Mouse (Mus musculus): Measurements from ENCODE around the gene Olfr1340. TPM values are rescaled to one million over a fixed set of nuclear protein-coding genes. Genes with fewer than 3 reads are reported as not detected.

Gene Olfr1340
- polyA plus RNA-seq, 1 experiment from 2014 or later: not detected

DNA sequence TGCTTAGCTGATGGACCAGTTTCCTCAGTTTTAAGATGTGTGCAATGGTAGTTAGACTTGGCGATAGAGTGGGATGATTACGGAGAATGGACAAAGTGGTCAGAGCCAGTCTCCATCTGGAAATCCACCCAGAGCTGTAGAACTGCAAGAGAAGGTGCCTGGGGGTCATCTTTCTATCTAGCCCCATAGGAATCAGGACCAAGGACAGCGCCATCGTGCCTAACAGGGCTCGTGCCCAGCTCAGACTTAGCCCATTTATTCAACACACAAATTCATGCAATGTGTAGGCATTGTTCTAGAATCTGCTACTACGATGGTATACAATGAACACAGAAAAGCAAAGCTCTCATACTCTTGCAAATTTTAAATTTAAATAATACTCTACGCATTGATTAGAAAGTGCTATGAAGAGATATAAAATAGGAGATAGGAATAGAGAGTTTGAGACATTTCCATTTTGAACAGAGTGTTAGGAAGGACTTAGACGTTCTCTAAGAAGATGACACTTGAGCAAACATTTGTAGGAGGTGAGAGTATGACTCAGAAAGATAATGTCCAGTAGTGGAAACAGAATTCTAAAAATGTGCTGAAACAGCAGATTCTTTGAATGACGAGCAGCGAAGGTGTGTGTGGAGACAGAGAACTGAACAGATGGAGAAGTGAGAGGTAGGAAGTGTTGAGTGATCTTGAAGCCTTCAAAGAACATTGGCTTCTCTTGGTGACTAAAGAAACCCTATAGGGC lies 2.0 kb downstream of the Olfr1340 start:
- Histone ChIP-seq H3K4me1 (ENCODE audit: control insufficient read depth in 2 of 2, insufficient read depth in 2 of 2, low read length in 2 of 2) (no peaks in the 10 kb centered on the region), H3K9ac (ENCODE audit: low read length) (no peak overlapping the region), H3K27me3 (ENCODE audit: control insufficient read depth, insufficient read depth, low read length) (no peaks in the 10 kb centered on the region), H3K36me3 (ENCODE audit: control insufficient read depth, insufficient read depth, low read length) (no peaks in the 10 kb centered on the region), H3K27ac (replicated peaks in 1 of 2; ENCODE audit: control insufficient read depth in 1 of 2, insufficient read depth in 1 of 2, low read depth in 2 of 2, low read length in 2 of 2) (no peak overlapping the region), H3K9me3 (ENCODE audit: control insufficient read depth, low read length) (no peaks in the 10 kb centered on the region), H3K4me2 (ENCODE audit: low read length) (no peak overlapping the region), H3K4me3 (ENCODE audit: control insufficient read depth in 1 of 2, insufficient read depth in 1 of 2, low read depth in 1 of 2, low read length in 2 of 2) (no peak overlapping the region)
- WGBS: 46% methylated on average over 10 of the region's 10 CpGs
- ATAC-seq (ENCODE audit: insufficient number of reproducible peaks, insufficient read depth, low FRiP score, low read depth): no peak

DNA sequence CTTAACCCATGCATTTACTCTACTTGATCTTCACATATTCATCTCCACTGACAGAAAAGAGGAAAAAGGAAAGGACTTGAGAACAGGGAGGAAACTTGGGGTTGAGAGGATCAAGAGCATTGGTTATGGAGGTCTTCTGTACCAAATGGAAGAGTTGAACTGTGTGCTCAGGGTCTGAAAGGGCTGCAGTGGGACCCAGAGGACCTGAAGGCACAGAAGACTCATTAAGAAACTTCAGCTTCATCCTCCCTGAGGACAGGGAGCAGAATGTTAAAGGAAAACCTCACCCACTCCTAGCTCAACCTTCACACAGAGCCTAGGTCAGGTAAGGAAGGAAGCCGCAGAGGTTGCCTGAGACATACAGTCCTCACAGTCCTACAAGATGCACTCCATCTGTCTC lies 11.9 kb downstream of the Olfr1340 start, which contains the start of gene Olfr1339:
Gene Olfr1339, plus strand, starts transcription at position 301 of the 400 bp plus-strand sequence.
- Histone ChIP-seq H3K9me3 (ENCODE audit: control insufficient read depth, low read length) (0 out of 2 replicates have a peak, but pooled peaks cover 3% of the 10 kb centered on the region), H3K9ac (ENCODE audit: low read length) (no peak within 1 kb of the TSS), H3K4me3 (ENCODE audit: control insufficient read depth in 1 of 2, insufficient read depth in 1 of 2, low read depth in 1 of 2, low read length in 2 of 2) (no peak within 1 kb of the TSS), H3K27ac (replicated peaks in 1 of 2; ENCODE audit: control insufficient read depth in 1 of 2, insufficient read depth in 1 of 2, low read depth in 2 of 2, low read length in 2 of 2) (no peak within 1 kb of the TSS), H3K27me3 (ENCODE audit: control insufficient read depth, insufficient read depth, low read length) (no peaks in the 10 kb centered on the region), H3K4me1 (ENCODE audit: control insufficient read depth in 2 of 2, insufficient read depth in 2 of 2, low read length in 2 of 2) (no peaks in the 10 kb centered on the region), H3K36me3 (ENCODE audit: control insufficient read depth, insufficient read depth, low read length) (no peaks in the 10 kb centered on the region), H3K4me2 (ENCODE audit: low read length) (no peak within 1 kb of the TSS)
- ATAC-seq (ENCODE audit: insufficient number of reproducible peaks, insufficient read depth, low FRiP score, low read depth): no peak
- 91% methylated on average over 1 of the region's 1 CpGs for WGBS

DNA sequence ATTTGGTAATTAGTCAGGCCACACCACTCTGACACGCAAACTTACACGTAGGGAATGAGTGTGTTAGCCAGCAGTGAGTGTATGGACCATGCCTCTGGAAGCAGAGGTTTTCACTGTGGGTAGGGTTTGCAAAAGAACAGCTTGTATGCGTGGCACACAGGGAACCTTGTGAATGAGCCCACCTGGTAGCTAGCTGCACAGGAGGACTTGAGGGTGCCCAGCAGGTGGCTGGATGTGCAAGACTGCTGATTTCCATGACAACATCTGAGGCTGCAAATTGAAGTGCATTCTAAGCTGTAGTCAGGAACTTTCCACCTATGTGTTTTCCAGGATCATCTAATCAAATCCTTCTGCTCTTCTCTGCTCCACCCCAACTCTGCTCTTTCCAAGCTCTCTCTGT lies 19.6 kb downstream of the Olfr1340 start:
- Histone ChIP-seq H3K27me3 (ENCODE audit: control insufficient read depth, insufficient read depth, low read length) (peaks cover 22% of the 10 kb centered on the region), H3K4me3 (ENCODE audit: control insufficient read depth in 1 of 2, insufficient read depth in 1 of 2, low read depth in 1 of 2, low read length in 2 of 2) (no peak overlapping the region), H3K4me1 (ENCODE audit: control insufficient read depth in 2 of 2, insufficient read depth in 2 of 2, low read length in 2 of 2) (no peaks in the 10 kb centered on the region), H3K9ac (ENCODE audit: low read length) (no peak overlapping the region), H3K27ac (replicated peaks in 1 of 2; ENCODE audit: control insufficient read depth in 1 of 2, insufficient read depth in 1 of 2, low read depth in 2 of 2, low read length in 2 of 2) (no peak overlapping the region), H3K36me3 (ENCODE audit: control insufficient read depth, insufficient read depth, low read length) (no peaks in the 10 kb centered on the region), H3K4me2 (ENCODE audit: low read length) (no peak overlapping the region), H3K9me3 (ENCODE audit: control insufficient read depth, low read length) (no peaks in the 10 kb centered on the region)
- 47% methylated on average over 3 of the region's 3 CpGs for WGBS
- no peak for ATAC-seq (ENCODE audit: insufficient number of reproducible peaks, insufficient read depth, low FRiP score, low read depth)

DNA sequence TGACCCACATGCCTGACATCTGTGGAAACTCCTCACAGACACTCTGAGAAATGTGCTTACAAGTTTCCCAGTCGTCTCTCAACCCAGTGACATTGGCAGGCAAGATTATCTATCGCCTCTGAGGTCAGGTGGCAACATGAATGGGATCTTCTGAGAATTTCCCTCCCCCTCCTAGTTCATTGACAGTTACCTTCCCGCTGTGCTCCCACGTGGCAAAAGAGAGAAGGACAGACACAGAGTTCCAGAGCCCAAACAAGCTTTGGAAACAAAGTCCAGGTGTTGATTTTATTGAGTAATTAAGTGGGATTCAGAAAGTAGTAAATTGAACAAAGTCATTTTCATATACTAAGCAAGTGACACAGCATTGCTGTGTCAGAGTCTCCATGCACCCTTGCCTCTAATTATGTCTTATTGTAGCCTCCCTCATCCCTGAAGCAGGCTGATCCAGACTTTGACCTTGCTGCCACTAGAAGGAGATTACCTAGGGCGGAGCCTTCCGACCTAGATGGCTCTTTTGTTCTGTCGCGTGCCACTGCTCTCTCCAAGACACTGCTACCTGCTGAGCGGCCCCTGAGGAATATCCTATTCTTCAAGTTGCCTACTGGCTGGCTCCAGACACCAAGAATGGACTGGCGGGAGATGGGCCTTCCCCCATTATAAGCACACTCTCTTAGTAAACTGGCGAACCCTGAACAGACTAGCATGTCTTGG lies 21.2 kb downstream of the Olfr1340 start:
- Histone ChIP-seq H3K4me2 (ENCODE audit: low read length) (no peak overlapping the region; the same call in 1 of the 2 replicates), H3K9ac (ENCODE audit: low read length) (no peak overlapping the region), H3K4me3 (ENCODE audit: control insufficient read depth in 1 of 2, insufficient read depth in 1 of 2, low read depth in 1 of 2, low read length in 2 of 2) (no peak overlapping the region), H3K4me1 (ENCODE audit: control insufficient read depth in 2 of 2, insufficient read depth in 2 of 2, low read length in 2 of 2) (no peaks in the 10 kb centered on the region), H3K36me3 (ENCODE audit: control insufficient read depth, insufficient read depth, low read length) (no peaks in the 10 kb centered on the region), H3K27me3 (ENCODE audit: control insufficient read depth, insufficient read depth, low read length) (peaks cover 22% of the 10 kb centered on the region), H3K9me3 (ENCODE audit: control insufficient read depth, low read length) (no peaks in the 10 kb centered on the region), H3K27ac (replicated peaks in 1 of 2; ENCODE audit: control insufficient read depth in 1 of 2, insufficient read depth in 1 of 2, low read depth in 2 of 2, low read length in 2 of 2) (no peak overlapping the region)
- no peak for ATAC-seq (ENCODE audit: insufficient number of reproducible peaks, insufficient read depth, low FRiP score, low read depth)
- WGBS: 7% methylated on average over 11 of the region's 11 CpGs

DNA sequence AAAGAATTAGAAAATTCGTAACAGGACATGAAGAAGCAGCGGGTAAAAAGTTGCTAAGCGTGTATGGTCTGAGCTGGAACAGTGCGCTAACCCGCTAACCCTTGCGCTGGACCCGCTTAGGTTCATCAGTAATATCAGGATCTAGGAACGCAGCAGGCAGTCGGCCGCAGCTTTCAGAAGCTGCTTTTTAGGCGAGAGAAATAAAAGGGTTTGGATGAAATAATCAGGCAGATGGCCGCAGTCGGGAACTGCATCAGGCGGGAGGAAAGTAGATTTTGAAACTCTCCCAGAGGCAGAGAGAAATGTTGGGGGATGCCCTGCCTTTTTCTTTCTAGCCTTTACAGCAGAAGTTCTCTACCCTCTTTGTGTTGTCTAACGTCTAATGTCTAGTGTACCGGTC lies 21.9 kb downstream of the Olfr1340 start:
- Histone ChIP-seq H3K9ac (ENCODE audit: low read length) (no peak overlapping the region), H3K4me1 (ENCODE audit: control insufficient read depth in 2 of 2, insufficient read depth in 2 of 2, low read length in 2 of 2) (no peaks in the 10 kb centered on the region), H3K4me2 (ENCODE audit: low read length) (no peak overlapping the region; the same call in 1 of the 2 replicates), H3K36me3 (ENCODE audit: control insufficient read depth, insufficient read depth, low read length) (no peaks in the 10 kb centered on the region), H3K27ac (replicated peaks in 1 of 2; ENCODE audit: control insufficient read depth in 1 of 2, insufficient read depth in 1 of 2, low read depth in 2 of 2, low read length in 2 of 2) (no peak overlapping the region), H3K4me3 (ENCODE audit: control insufficient read depth in 1 of 2, insufficient read depth in 1 of 2, low read depth in 1 of 2, low read length in 2 of 2) (no peak overlapping the region), H3K27me3 (ENCODE audit: control insufficient read depth, insufficient read depth, low read length) (peaks cover 22% of the 10 kb centered on the region), H3K9me3 (ENCODE audit: control insufficient read depth, low read length) (no peaks in the 10 kb centered on the region)
- no peak for ATAC-seq (ENCODE audit: insufficient number of reproducible peaks, insufficient read depth, low FRiP score, low read depth)
- WGBS: 6% methylated on average over 16 of the region's 16 CpGs

DNA sequence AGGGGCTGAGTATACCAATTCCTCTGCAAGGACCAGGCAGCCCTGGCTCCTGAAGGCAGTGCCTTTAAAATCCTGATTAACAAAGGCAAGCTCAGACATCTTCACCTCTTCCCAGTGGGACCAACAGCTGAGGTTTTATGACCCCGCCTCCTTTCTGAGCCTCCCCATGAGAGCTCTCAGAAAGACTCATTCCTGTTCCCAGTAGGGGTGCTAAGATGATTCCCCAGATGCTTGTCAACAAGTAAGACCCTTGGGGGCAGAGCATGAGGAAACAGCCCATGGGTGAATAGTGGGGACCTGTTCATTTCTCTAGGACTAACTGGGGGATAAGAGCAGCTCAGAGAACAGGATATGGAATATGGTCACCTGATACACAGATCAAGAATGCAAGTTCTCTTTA lies 38.7 kb downstream of the Olfr1340 start, which contains the start of gene Olfr1338:
Gene Olfr1338, minus strand, starts transcription at position 101 of the 400 bp plus-strand sequence.
- no peak within 1 kb of the TSS for H3K4me2 ChIP-seq (ENCODE audit: low read length)
- H3K9me3 ChIP-seq (ENCODE audit: control insufficient read depth, low read length): no peaks in the 10 kb centered on the region
- ATAC-seq (ENCODE audit: insufficient number of reproducible peaks, insufficient read depth, low FRiP score, low read depth): no peak
- no peaks in the 10 kb centered on the region for H3K4me1 ChIP-seq (ENCODE audit: control insufficient read depth in 2 of 2, insufficient read depth in 2 of 2, low read length in 2 of 2)
- H3K27me3 ChIP-seq (ENCODE audit: control insufficient read depth, insufficient read depth, low read length): no peaks in the 10 kb centered on the region
- no peak within 1 kb of the TSS for H3K27ac ChIP-seq (replicated peaks in 1 of 2; ENCODE audit: control insufficient read depth in 1 of 2, insufficient read depth in 1 of 2, low read depth in 2 of 2, low read length in 2 of 2)
- H3K4me3 ChIP-seq (ENCODE audit: control insufficient read depth in 1 of 2, insufficient read depth in 1 of 2, low read depth in 1 of 2, low read length in 2 of 2): no peak within 1 kb of the TSS
- 57% methylated on average over 1 of the region's 1 CpGs for WGBS
- no peaks in the 10 kb centered on the region for H3K36me3 ChIP-seq (ENCODE audit: control insufficient read depth, insufficient read depth, low read length)
- H3K9ac ChIP-seq (ENCODE audit: low read length): no peak within 1 kb of the TSS

Measured in heart, embryonic 14.5 days (tissue).